Mouse (Mus musculus): Measurements from ENCODE around the gene Atp2b1.

GRCm38 (mm10) chr10:98947206-98947605 is 33.0 kb downstream of the Atp2b1 start:
- TF ChIP-seq POLR2A (IDR thresholded peaks at IDR 0.05; ENCODE audit: control insufficient read depth, extremely low read depth, insufficient read depth, low read length, poor library complexity) (no peak), CTCF (IDR thresholded peaks at IDR 0.05; ENCODE audit: borderline replicate concordance, control insufficient read depth, extremely low read depth, insufficient read depth, low read length, poor library complexity) (no peak)

Measured in thymus, adult 2 months (tissue).